Mouse (Mus musculus): ENCODE results near the gene Slc5a8. TPM values are rescaled to one million over a fixed set of nuclear protein-coding genes. Genes with fewer than 3 reads are reported as not detected.

The Slc5a8 gene
- polyA plus RNA-seq (2016; fragmentation: Nextera tagmentation; extraction: Ambion mirVana): 0.06 and 0.07 TPM in 2 replicates

GRCm38 (mm10) chr10:88885632-88886090, at the start of gene Slc5a8:
TSS of gene Slc5a8 (plus strand) at chr10:88885992.
- WGBS: 3% methylated on average over 31 of the region's 31 CpGs
- no peak; the same call in 1 of the 2 replicates for ATAC-seq (ENCODE audit: low FRiP score, low read depth)
- Histone ChIP-seq H3K27me3 (peaks cover 32% of the 10 kb centered on the region), H3K9ac (replicated peaks) (no peak within 1 kb of the TSS), H3K4me1 (peaks cover 10% of the 10 kb centered on the region), H3K9me3 (no peaks in the 10 kb centered on the region), H3K4me2 (replicated peaks) (peak within 1 kb of the TSS; percentile 58), H3K36me3 (no peaks in the 10 kb centered on the region), H3K4me3 (peak within 1 kb of the TSS; percentile 33), H3K27ac (replicated peaks) (no peak within 1 kb of the TSS)

GRCm38 (mm10) chr10:88848876-88849476, 36.8 kb upstream of the Slc5a8 start:
- no peak overlapping the region for H3K27ac ChIP-seq (replicated peaks)
- H3K4me2 ChIP-seq (replicated peaks): no peak overlapping the region
- no peak overlapping the region for H3K9ac ChIP-seq (replicated peaks)
- H3K9me3 ChIP-seq: no peaks in the 10 kb centered on the region
- WGBS: 88% methylated on average over 7 of the region's 7 CpGs
- ATAC-seq (ENCODE audit: low FRiP score, low read depth): no peak
- H3K4me1 ChIP-seq: no peaks in the 10 kb centered on the region
- no peaks in the 10 kb centered on the region for H3K27me3 ChIP-seq
- no peak overlapping the region for H3K4me3 ChIP-seq
- H3K36me3 ChIP-seq: no peaks in the 10 kb centered on the region

- 92% methylated on average over 4 of the region's 4 CpGs for WGBS
Observed at GRCm38 (mm10) chr10:88849976-88850375, 35.8 kb upstream of the Slc5a8 start.

GRCm38 (mm10) chr10:88853326-88853725, 32.5 kb upstream of the Slc5a8 start:
- Histone ChIP-seq H3K27ac (replicated peaks) (no peak overlapping the region), H3K4me3 (no peak overlapping the region), H3K27me3 (no peaks in the 10 kb centered on the region), H3K9ac (replicated peaks) (no peak overlapping the region), H3K4me1 (no peaks in the 10 kb centered on the region), H3K4me2 (replicated peaks) (no peak overlapping the region), H3K9me3 (no peaks in the 10 kb centered on the region), H3K36me3 (no peaks in the 10 kb centered on the region)
- ATAC-seq (ENCODE audit: low FRiP score, low read depth): no peak
- WGBS: 90% methylated on average over 7 of the region's 7 CpGs

More at GRCm38 (mm10) chr10:88849976-88850375, 35.8 kb upstream of the Slc5a8 start:
- no peaks in the 10 kb centered on the region for H3K4me1 ChIP-seq
- no peaks in the 10 kb centered on the region for H3K36me3 ChIP-seq
- H3K9ac ChIP-seq (replicated peaks): no peak overlapping the region
- H3K4me2 ChIP-seq (replicated peaks): no peak overlapping the region
- ATAC-seq (ENCODE audit: low FRiP score, low read depth): no peak
- H3K4me3 ChIP-seq: no peak overlapping the region
- H3K27ac ChIP-seq (replicated peaks): no peak overlapping the region
- H3K9me3 ChIP-seq: no peaks in the 10 kb centered on the region
- H3K27me3 ChIP-seq: no peaks in the 10 kb centered on the region

- no peak overlapping the region for H3K9ac ChIP-seq (replicated peaks)
- no peak for ATAC-seq (ENCODE audit: low FRiP score, low read depth)
- no peak overlapping the region for H3K4me3 ChIP-seq
- H3K4me2 ChIP-seq (replicated peaks): no peak overlapping the region
- H3K27me3 ChIP-seq: no peaks in the 10 kb centered on the region
- no peaks in the 10 kb centered on the region for H3K36me3 ChIP-seq
- no peak overlapping the region for H3K27ac ChIP-seq (replicated peaks)
- 83% methylated on average over 3 of the region's 3 CpGs for WGBS
- no peaks in the 10 kb centered on the region for H3K9me3 ChIP-seq
- no peaks in the 10 kb centered on the region for H3K4me1 ChIP-seq
Observed at GRCm38 (mm10) chr10:88860911-88861310, 24.9 kb upstream of the Slc5a8 start.

GRCm38 (mm10) chr10:88861416-88861815, 24.4 kb upstream of the Slc5a8 start:
- Histone ChIP-seq H3K4me1 (no peaks in the 10 kb centered on the region), H3K27ac (replicated peaks) (no peak overlapping the region), H3K27me3 (no peaks in the 10 kb centered on the region), H3K4me3 (no peak overlapping the region), H3K9me3 (no peaks in the 10 kb centered on the region), H3K4me2 (replicated peaks) (no peak overlapping the region), H3K36me3 (no peaks in the 10 kb centered on the region), H3K9ac (replicated peaks) (no peak overlapping the region)
- no peak for ATAC-seq (ENCODE audit: low FRiP score, low read depth)

- WGBS: 91% methylated on average over 5 of the region's 5 CpGs
- Histone ChIP-seq H3K36me3 (no peaks in the 10 kb centered on the region), H3K27me3 (no peaks in the 10 kb centered on the region), H3K4me1 (no peaks in the 10 kb centered on the region), H3K4me2 (replicated peaks) (no peak overlapping the region), H3K9ac (replicated peaks) (no peak overlapping the region), H3K27ac (replicated peaks) (no peak overlapping the region), H3K4me3 (no peak overlapping the region), H3K9me3 (no peaks in the 10 kb centered on the region)
- ATAC-seq (ENCODE audit: low FRiP score, low read depth): no peak
Observed at GRCm38 (mm10) chr10:88862293-88862692, 23.5 kb upstream of the Slc5a8 start.

- no peak overlapping the region for H3K4me3 ChIP-seq
Observed at GRCm38 (mm10) chr10:88866017-88866416, 19.8 kb upstream of the Slc5a8 start.

GRCm38 (mm10) chr10:88874870-88875269, 10.9 kb upstream of the Slc5a8 start:
- Histone ChIP-seq H3K4me1 (no peaks in the 10 kb centered on the region), H3K4me3 (no peak overlapping the region), H3K36me3 (no peaks in the 10 kb centered on the region), H3K27me3 (no peaks in the 10 kb centered on the region), H3K27ac (replicated peaks) (no peak overlapping the region), H3K4me2 (replicated peaks) (no peak overlapping the region), H3K9me3 (no peaks in the 10 kb centered on the region), H3K9ac (replicated peaks) (no peak overlapping the region)
- ATAC-seq (ENCODE audit: low FRiP score, low read depth): no peak
- 78% methylated on average over 5 of the region's 5 CpGs for WGBS

More at GRCm38 (mm10) chr10:88866017-88866416, 19.8 kb upstream of the Slc5a8 start:
- Histone ChIP-seq H3K36me3 (no peaks in the 10 kb centered on the region), H3K4me1 (no peaks in the 10 kb centered on the region), H3K27ac (replicated peaks) (no peak overlapping the region), H3K9ac (replicated peaks) (no peak overlapping the region), H3K27me3 (no peaks in the 10 kb centered on the region), H3K9me3 (no peaks in the 10 kb centered on the region), H3K4me2 (replicated peaks) (no peak overlapping the region)
- 71% methylated on average over 2 of the region's 2 CpGs for WGBS
- ATAC-seq (ENCODE audit: low FRiP score, low read depth): no peak

- Histone ChIP-seq H3K36me3 (no peaks in the 10 kb centered on the region), H3K4me2 (replicated peaks) (no peak overlapping the region), H3K27me3 (no peaks in the 10 kb centered on the region), H3K9me3 (no peaks in the 10 kb centered on the region), H3K4me1 (no peaks in the 10 kb centered on the region), H3K4me3 (no peak overlapping the region), H3K9ac (replicated peaks) (no peak overlapping the region), H3K27ac (replicated peaks) (no peak overlapping the region)
- WGBS: 80% methylated on average over 7 of the region's 7 CpGs
- no peak for ATAC-seq (ENCODE audit: low FRiP score, low read depth)
Observed at GRCm38 (mm10) chr10:88877421-88877820, 8.4 kb upstream of the Slc5a8 start.

GRCm38 (mm10) chr10:88883721-88884120, 2.1 kb upstream of the Slc5a8 start:
- Histone ChIP-seq H3K36me3 (no peaks in the 10 kb centered on the region), H3K9me3 (no peaks in the 10 kb centered on the region), H3K27ac (replicated peaks) (no peak overlapping the region), H3K4me3 (no peak overlapping the region), H3K9ac (replicated peaks) (no peak overlapping the region), H3K27me3 (peaks cover 32% of the 10 kb centered on the region), H3K4me1 (peaks cover 10% of the 10 kb centered on the region), H3K4me2 (replicated peaks) (no peak overlapping the region)
- 87% methylated on average over 2 of the region's 2 CpGs for WGBS
- ATAC-seq (ENCODE audit: low FRiP score, low read depth): no peak

- peaks cover 10% of the 10 kb centered on the region for H3K4me1 ChIP-seq
- no peak for ATAC-seq (ENCODE audit: low FRiP score, low read depth)
- no peak overlapping the region for H3K4me2 ChIP-seq (replicated peaks)
- no peaks in the 10 kb centered on the region for H3K36me3 ChIP-seq
- WGBS: 82% methylated on average over 6 of the region's 6 CpGs
- H3K9ac ChIP-seq (replicated peaks): no peak overlapping the region
- no peaks in the 10 kb centered on the region for H3K9me3 ChIP-seq
- no peak overlapping the region for H3K4me3 ChIP-seq
- peaks cover 32% of the 10 kb centered on the region for H3K27me3 ChIP-seq
- H3K27ac ChIP-seq (replicated peaks): no peak overlapping the region
Observed at GRCm38 (mm10) chr10:88884836-88885235, 956 bp upstream of the Slc5a8 start.

GRCm38 (mm10) chr10:88886114-88886513, 322 bp downstream of the Slc5a8 start:
- Histone ChIP-seq H3K4me2 (replicated peaks) (peak overlapping the region; percentile 58), H3K9ac (replicated peaks) (no peak overlapping the region), H3K27ac (replicated peaks) (no peak overlapping the region), H3K4me1 (peaks cover 10% of the 10 kb centered on the region), H3K9me3 (no peaks in the 10 kb centered on the region), H3K27me3 (peaks cover 32% of the 10 kb centered on the region), H3K4me3 (peak overlapping the region; percentile 33), H3K36me3 (no peaks in the 10 kb centered on the region)
- WGBS: 2% methylated on average over 32 of the region's 32 CpGs
- ATAC-seq (ENCODE audit: low FRiP score, low read depth): no peak
